Mouse (Mus musculus) pancreas, adult 10 weeks (tissue): ENCODE data around the gene Mvd. TPM values are rescaled to one million over a fixed set of nuclear protein-coding genes. Genes with fewer than 3 reads are reported as not detected.

Source experiments
- polyA plus RNA-seq: library from polyadenylated mRNA; stranded (reverse); fragments of 350-450 nt; fragmentation: Illumina TruSeq; extraction: RNeasy Lipid Tissue Mini Kit (QIAGEN cat#74804); gene quantifications from one replicate; pipeline ENCODE4 v1.2.3, GENCODE M21; 2015; ENCODE audit warnings: low read depth, low replicate concordance; ENCODE audit not compliant: insufficient read depth

Mvd gene
- 4.5 TPM for polyA plus RNA-seq

DNA sequence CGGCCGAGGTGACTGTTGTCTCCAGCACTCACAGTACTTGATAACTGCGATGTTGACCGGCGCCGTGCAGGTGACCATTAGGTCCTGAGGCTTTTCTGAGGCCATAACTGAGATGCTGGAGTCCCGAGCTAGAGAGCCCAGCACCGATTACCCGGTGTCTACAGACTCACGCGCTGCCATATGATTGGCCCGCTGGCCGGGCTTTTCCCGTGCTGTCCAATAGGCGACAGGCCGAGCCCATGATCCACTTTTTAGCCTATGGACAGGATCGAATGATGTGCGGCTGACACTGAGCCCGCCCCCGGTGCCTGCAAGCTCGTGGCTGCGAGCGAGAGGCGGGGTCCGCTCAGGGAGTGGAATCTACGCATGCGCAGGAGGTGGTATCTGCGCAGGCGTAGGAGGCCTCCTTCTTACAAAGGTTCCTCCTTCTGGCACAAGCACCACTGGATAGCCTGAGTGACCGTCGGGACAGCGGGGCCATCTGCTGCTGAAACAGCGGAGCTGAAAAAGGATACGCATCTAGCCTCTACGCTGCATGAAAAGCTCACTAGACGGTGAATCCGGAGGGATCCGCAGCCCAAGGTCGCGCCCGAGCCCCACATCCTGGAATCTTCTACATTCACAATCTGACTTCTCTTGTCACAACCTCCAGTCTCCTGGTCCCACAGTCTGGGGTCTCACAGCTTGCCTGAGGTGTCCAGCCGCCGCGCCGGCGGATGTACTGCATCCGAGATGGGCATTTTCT, at the start of gene Mvd:
TSS of gene Mvd (minus strand) at position 161 of the 745 bp plus-strand sequence.

DNA sequence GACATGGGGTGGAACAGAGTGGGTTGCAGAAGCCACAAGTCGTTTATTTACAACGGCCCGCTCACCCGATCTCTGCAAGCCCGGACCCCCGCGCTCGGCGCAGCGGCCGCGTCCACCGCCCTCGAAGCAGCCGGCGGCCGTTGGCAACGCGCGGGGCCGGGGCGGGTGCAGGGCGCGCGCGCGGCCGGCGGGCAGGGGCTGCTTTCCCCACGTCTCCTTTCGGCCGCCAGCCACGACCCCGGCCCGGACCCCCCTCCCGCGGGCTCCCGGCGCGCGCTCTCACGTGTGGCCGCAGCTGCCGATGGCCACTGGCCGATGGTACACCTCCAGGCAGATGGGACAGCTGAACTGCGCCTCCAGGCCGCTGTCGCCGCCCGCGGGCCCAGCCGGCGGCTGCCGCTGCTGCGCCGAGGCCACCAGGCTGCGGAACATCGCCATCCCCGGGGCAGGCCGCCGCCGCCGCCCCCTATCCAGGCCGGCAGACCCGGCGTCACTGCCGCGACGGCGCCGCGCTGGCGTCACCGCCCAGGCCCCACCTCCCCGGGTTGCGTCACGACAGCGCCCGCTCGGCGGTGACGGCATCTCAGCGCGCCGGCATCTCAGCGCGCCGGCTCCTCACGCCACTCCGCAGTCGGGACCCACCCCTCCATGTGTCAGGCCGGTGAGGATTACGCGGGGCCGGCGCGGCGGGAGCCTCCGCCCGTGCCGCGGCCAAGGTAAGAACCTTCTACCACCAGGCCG, 32.5 kb upstream of the Mvd start, which contains the start of the genes Rnf166 and Ctu2:
TSS of gene Rnf166 (minus strand) at position 485 of the 741 bp plus-strand sequence.
TSS of gene Ctu2 (plus strand) at position 564 of the 741 bp plus-strand sequence.

GRCm38 (mm10) chr8:122460524-122461472, 17.6 kb upstream of the Mvd start, which contains the start of gene Snai3:
Gene Snai3, minus strand, starts transcription at chr8:122460733.

GRCm38 (mm10) chr8:122432443-122433268, 10.6 kb downstream of the Mvd start, which contains the start of gene Cyba:
Gene Cyba, minus strand, starts transcription at chr8:122432930.

GRCm38 (mm10) chr8:122421376-122422070, 21.7 kb downstream of the Mvd start, which contains the start of gene Il17c:
Gene Il17c, plus strand, starts transcription at chr8:122422020.

Other genes starting within 250 kb of the Mvd start
- gene Zfpm1, start 161.3 kb downstream of the Mvd start, polyA plus RNA-seq: 12.2 TPM
- not detected for gene Trhr2, start 82.7 kb downstream of the Mvd start, polyA plus RNA-seq
- gene Zc3h18, start 66.8 kb downstream of the Mvd start, polyA plus RNA-seq: 11.0 TPM
- gene Il17c, start 21.4 kb downstream of the Mvd start, polyA plus RNA-seq: not detected
- 26.7 TPM for gene Cyba, start 10.5 kb downstream of the Mvd start, polyA plus RNA-seq
- 0.68 TPM for gene Snai3, start 17.3 kb upstream of the Mvd start, polyA plus RNA-seq
- 9.4 TPM for gene Rnf166, start 32.6 kb upstream of the Mvd start, polyA plus RNA-seq
- gene Ctu2, start 32.7 kb upstream of the Mvd start, polyA plus RNA-seq: 6.3 TPM
- gene Piezo1, start 107.9 kb upstream of the Mvd start, polyA plus RNA-seq: 16.5 TPM
- gene Cdt1, start 124.6 kb upstream of the Mvd start, polyA plus RNA-seq: 1.1 TPM
- gene Aprt, start 133.5 kb upstream of the Mvd start, polyA plus RNA-seq: 22.5 TPM
- gene Galns, start 168.0 kb upstream of the Mvd start, polyA plus RNA-seq: 1.8 TPM
- gene Trappc2l, start 168.2 kb upstream of the Mvd start, polyA plus RNA-seq: 17.6 TPM
- gene Pabpn1l, start 179.3 kb upstream of the Mvd start, polyA plus RNA-seq: not detected